Mouse (Mus musculus) stomach, embryonic 15.5 days (tissue): ENCODE measurements around the gene Vmn2r37. TPM values are rescaled to one million over a fixed set of nuclear protein-coding genes. Genes with fewer than 3 reads are reported as not detected.
"Not testable (repeated sequence)": the region's sequence is repeated elsewhere in the genome, so short reads cannot be mapped to it uniquely, and the experiment has no call there.

ENCODE experiments used
- ATAC-seq: fragments of 200-750 bp; cut with Nextera tagmentation; 2 replicates; pipeline ENCODE4 v1.8.0; 2017; ENCODE audit warnings: low read depth, moderate number of reproducible peaks, moderate TSS enrichment; ENCODE audit not compliant: insufficient read depth, low FRiP score
- H3K27ac ChIP-seq: fragments of 300-500 bp; sonication (generic); 2 replicates; pipeline ENCODE4 v1.5.1; 2015; ENCODE audit warnings: mild to moderate bottlenecking, inconsistent platforms
- H3K27me3 ChIP-seq: fragments of 300-500 bp; sonication (generic); replicated peaks from 2 replicates; pipeline ENCODE4 v1.6.1; 2015; ENCODE audit warnings: inconsistent platforms
- H3K36me3 ChIP-seq: fragments of 300-500 bp; sonication (generic); 2 replicates; pipeline ENCODE4 v1.6.1; 2015; ENCODE audit warnings: inconsistent platforms
- H3K4me1 ChIP-seq: fragments of 300-500 bp; sonication (generic); 2 replicates; pipeline ENCODE4 v1.6.1; 2015; ENCODE audit warnings: inconsistent platforms
- H3K4me2 ChIP-seq: fragments of 300-500 bp; sonication (generic); 2 replicates; pipeline ENCODE4 v1.6.1; 2015; ENCODE audit warnings: mild to moderate bottlenecking, inconsistent platforms
- H3K4me3 ChIP-seq: fragments of 300-500 bp; sonication (generic); replicated peaks from 2 replicates; pipeline ENCODE4 v1.5.1; 2015; ENCODE audit warnings: inconsistent platforms
- H3K9ac ChIP-seq: fragments of 300-500 bp; sonication (generic); 2 replicates; pipeline ENCODE4 v1.6.1; 2015; ENCODE audit warnings: inconsistent platforms
- H3K9me3 ChIP-seq: fragments of 300-500 bp; sonication (generic); 2 replicates; pipeline ENCODE4 v1.6.1; 2016; ENCODE audit warnings: inconsistent platforms
- WGBS: fragments of 180-500 bp; shearing (Covaris S2); methylation state at CpG from one replicate; pipeline ENCODE4 v1.1.7; 2015; 5-methylcytosine and 5-hydroxymethylcytosine counted together
- polyA plus RNA-seq: library from polyadenylated mRNA; unstranded; fragments of >200 nt; fragmentation: Nextera tagmentation; extraction: Ambion mirVana; gene quantifications from 2 replicates; pipeline ENCODE4 v1.2.1, GENCODE M21; 2015

The Vmn2r37 gene
- polyA plus RNA-seq: not detected in 2 replicates

- WGBS: 58% methylated on average over 2 of the region's 2 CpGs
- not testable (repeated sequence) for ATAC-seq, H3K9me3 ChIP-seq, H3K4me1 ChIP-seq, H3K36me3 ChIP-seq, H3K9ac ChIP-seq, H3K4me2 ChIP-seq, H3K4me3 ChIP-seq, H3K27me3 ChIP-seq, H3K27ac ChIP-seq
These were observed at the start of gene Vmn2r37 for GRCm38 (mm10) chr7:9223553-9223952. Gene Vmn2r37, minus strand, starts transcription at chr7:9223653.

Other genes with a start within 250 kb of the Vmn2r37 start
- gene Vmn2r39, start 192.9 kb downstream of the Vmn2r37 start, polyA plus RNA-seq: not detected in 2 replicates
- not detected in 2 replicates for gene Vmn2r38, start 125.8 kb downstream of the Vmn2r37 start, polyA plus RNA-seq